Mouse (Mus musculus) G1E (cell line): ENCODE measurements around the gene Casp8. TPM values are rescaled to one million over a fixed set of nuclear protein-coding genes. Genes with fewer than 3 reads are reported as not detected.
"Not testable (repeated sequence)": the region's sequence is repeated elsewhere in the genome, so short reads cannot be mapped to it uniquely, and the experiment has no call there.

Source experiments
- ATAC-seq: 2 replicates; pipeline ENCODE4 v1.8.0; 2016; ENCODE audit warnings: mild to moderate bottlenecking; ENCODE audit not compliant: insufficient number of reproducible peaks, poor library complexity, low FRiP score, severe bottlenecking; ENCODE audit errors: extremely low read depth
- DNase-seq: peaks from one replicate; pipeline ENCODE4 v3.0.0; 2012; ENCODE audit warnings: low spot score
- H3K27me3 ChIP-seq: 2 replicates; pipeline ENCODE4 v1.6.1; 2012; ENCODE audit warnings: mild to moderate bottlenecking, low read length, inconsistent platforms; ENCODE audit not compliant: insufficient read depth
- H3K36me3 ChIP-seq: replicated peaks from 2 replicates; pipeline ENCODE3; 2012; ENCODE audit warnings: mild to moderate bottlenecking, inconsistent platforms
- H3K4me1 ChIP-seq: 2 replicates; pipeline ENCODE4 v1.6.1; 2012; ENCODE audit warnings: low read depth, low read length, inconsistent platforms, mixed read lengths; ENCODE audit not compliant: insufficient read depth
- H3K4me3 ChIP-seq: 2 replicates; pipeline ENCODE4 v1.5.1; 2012; ENCODE audit warnings: low read depth, mild to moderate bottlenecking, inconsistent platforms, low read length, moderate library complexity, mixed read lengths
- H3K9me3 ChIP-seq: replicated peaks from 2 replicates; pipeline ENCODE4 v1.6.1; 2012; ENCODE audit warnings: inconsistent platforms
- CTCF ChIP-seq: IDR thresholded peaks from 2 replicates; pipeline ENCODE4 v1.5.1; 2012; ENCODE audit warnings: low read depth, low read length, inconsistent platforms, mixed read lengths
- GATA1 ChIP-seq: IDR thresholded peaks from 2 replicates; pipeline ENCODE4 v1.6.1; 2012; ENCODE audit warnings: borderline replicate concordance, low read length, inconsistent platforms, mixed read lengths
- GATA2 ChIP-seq: IDR thresholded peaks from 2 replicates; pipeline ENCODE4 v1.6.1; 2012; ENCODE audit warnings: low read depth, low read length, inconsistent platforms, borderline replicate concordance
- POLR2AphosphoS5 ChIP-seq: IDR thresholded peaks from 2 replicates; pipeline ENCODE4 v1.6.1; 2012; ENCODE audit warnings: low read depth, low read length, inconsistent platforms; ENCODE audit not compliant: insufficient replicate concordance
- TAL1 ChIP-seq: conservative IDR thresholded peaks from 2 replicates; pipeline ENCODE4 v1.6.1; 2012; ENCODE audit warnings: low read depth, low read length, inconsistent platforms, mixed read lengths
- polyA plus RNA-seq: library from polyadenylated mRNA; stranded (reverse); fragments of >175 nt; gene quantifications from 2 replicates; pipeline ENCODE4 v1.2.3, GENCODE M21; 2012
- total RNA-seq, 2 experiments: library from RNA; stranded (forward) in 1 of 2; stranded (reverse) in 1 of 2; fragments of 200-1000 nt in 1 of 2; fragments of >200 nt in 1 of 2; fragmentation: Nextera tagmentation in 1 of 2; gene quantifications; 2 replicates each; pipeline ENCODE4 v1.2.3; 2014 to 2017

The Casp8 gene
- total and polyA plus RNA-seq, 3 experiments: 0.73 to 23.0 (median 10.5) TPM

DNA sequence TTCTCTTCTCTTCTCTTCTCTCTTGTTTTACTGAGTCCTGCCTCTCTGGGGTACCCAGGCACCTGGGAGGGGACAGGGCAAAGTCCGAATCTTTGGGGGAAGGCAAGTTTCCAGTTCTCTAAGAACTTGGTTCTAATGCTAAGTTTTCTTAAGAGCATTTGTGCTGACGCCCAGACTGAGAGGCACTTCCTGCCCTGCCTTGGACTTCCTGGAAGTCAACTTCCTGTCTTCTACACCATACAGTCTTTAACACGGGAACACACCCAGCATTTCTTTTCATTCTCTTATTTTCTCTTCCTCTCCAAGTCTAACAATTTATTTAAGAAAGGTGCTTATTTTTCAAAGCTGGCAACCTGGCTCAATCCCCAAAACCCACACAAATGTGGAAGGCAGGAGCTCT lies 11.5 kb downstream of the Casp8 start:
- ATAC-seq: no peak
- peak; percentile 43 for DNase-seq

DNA sequence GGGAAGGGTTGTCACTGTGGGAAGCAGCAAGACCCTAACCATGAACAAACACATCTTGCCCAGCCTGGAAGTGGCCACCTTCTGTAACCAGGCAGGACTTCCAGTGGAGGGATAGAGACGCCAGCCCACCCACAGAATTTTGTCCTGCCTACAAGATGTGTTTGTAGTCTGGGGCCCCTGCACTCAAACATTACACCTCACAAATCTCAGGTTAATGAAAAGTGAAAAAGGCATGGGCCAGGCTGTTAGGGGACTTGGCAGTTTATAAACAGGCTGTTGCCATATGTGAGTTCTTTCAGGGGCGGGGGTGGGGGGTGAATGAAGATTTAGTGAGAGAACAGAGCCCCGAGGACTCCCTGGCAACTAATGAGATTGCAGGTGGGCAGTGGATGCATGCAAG lies 31.1 kb downstream of the Casp8 start:
- no peaks in the 10 kb centered on the region for H3K9me3 ChIP-seq
- H3K36me3 ChIP-seq: no peaks in the 10 kb centered on the region
- DNase-seq (no peak), ATAC-seq (no peak)
- peaks cover 9% of the 10 kb centered on the region for H3K27me3 ChIP-seq
- no peak for TF ChIP-seq CTCF
- TF ChIP-seq GATA1: no peak
- TF ChIP-seq POLR2AphosphoS5: no peak
- TF ChIP-seq GATA2: no peak
- no peaks in the 10 kb centered on the region for H3K4me1 ChIP-seq
- H3K4me3 ChIP-seq: no peak overlapping the region

More for the DNA sequence above, 11.5 kb downstream of the Casp8 start:
- no peaks in the 10 kb centered on the region for H3K27me3 ChIP-seq
- no peaks in the 10 kb centered on the region for H3K36me3 ChIP-seq
- peaks cover 15% of the 10 kb centered on the region for H3K4me1 ChIP-seq
- H3K9me3 ChIP-seq: no peaks in the 10 kb centered on the region
- TF ChIP-seq POLR2AphosphoS5: no peak
- TF ChIP-seq CTCF: no peak
- no peak for TF ChIP-seq TAL1
- TF ChIP-seq GATA1: no peak
- TF ChIP-seq GATA2: no peak
- H3K4me3 ChIP-seq: no peak overlapping the region

DNA sequence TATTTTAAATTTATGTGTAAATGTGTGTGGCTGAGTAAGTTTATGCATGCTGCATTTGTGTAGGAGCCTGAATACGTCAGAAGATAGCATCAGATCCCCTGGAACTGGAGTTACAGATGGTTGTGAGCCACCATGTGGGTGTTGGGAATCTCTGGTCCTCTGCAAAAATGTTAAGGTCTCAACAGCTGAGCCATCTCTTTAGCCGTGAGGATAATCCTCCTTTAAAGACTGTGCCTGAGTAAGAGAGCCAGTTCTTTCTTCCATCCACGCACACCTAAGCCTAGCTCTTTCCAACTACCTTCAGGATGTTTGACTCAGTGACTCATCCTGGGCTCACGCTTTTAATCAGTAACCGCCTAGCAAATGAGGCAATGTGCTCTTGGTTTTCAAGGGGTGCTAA lies 35.6 kb downstream of the Casp8 start:
- Histone ChIP-seq H3K4me1 (no peaks in the 10 kb centered on the region), H3K4me3 (no peak overlapping the region), H3K36me3 (no peaks in the 10 kb centered on the region), H3K9me3 (no peaks in the 10 kb centered on the region), H3K27me3 (peaks cover 4% of the 10 kb centered on the region; the same call in 1 of the 2 replicates)
- no peak for TF ChIP-seq POLR2AphosphoS5
- TF ChIP-seq CTCF: no peak
- no peak for TF ChIP-seq GATA2
- no peak for TF ChIP-seq GATA1
- TF ChIP-seq TAL1: no peak
- ATAC-seq: no peak
- DNase-seq: no peak

DNA sequence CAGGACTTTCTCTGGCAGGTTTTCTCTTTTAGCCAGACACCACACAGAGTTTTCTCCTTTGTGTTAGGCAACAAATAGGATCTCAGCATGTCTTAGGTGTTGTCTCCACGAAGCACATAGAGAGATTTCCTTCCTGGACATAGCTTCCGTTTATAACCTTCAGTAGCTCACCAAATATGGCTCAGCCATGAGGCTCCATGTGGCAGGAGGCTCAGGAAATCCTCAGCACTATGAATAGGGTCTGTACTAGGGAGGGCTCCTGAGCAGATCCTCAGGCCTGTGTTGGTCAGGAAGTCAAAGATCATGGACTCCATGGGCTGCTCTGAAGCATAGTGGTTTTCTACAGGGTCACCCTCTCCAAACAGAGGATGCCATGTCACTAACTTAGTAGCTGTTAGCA lies 37.0 kb downstream of the Casp8 start:
- TF ChIP-seq POLR2AphosphoS5 (no peak), GATA2 (no peak), GATA1 (no peak), TAL1 (no peak), CTCF (no peak)
- ATAC-seq: no peak
- DNase-seq: no peak
- Histone ChIP-seq H3K27me3 (peaks cover 4% of the 10 kb centered on the region; the same call in 1 of the 2 replicates), H3K4me1 (no peaks in the 10 kb centered on the region), H3K36me3 (no peaks in the 10 kb centered on the region), H3K4me3 (no peak overlapping the region), H3K9me3 (no peaks in the 10 kb centered on the region)

DNA sequence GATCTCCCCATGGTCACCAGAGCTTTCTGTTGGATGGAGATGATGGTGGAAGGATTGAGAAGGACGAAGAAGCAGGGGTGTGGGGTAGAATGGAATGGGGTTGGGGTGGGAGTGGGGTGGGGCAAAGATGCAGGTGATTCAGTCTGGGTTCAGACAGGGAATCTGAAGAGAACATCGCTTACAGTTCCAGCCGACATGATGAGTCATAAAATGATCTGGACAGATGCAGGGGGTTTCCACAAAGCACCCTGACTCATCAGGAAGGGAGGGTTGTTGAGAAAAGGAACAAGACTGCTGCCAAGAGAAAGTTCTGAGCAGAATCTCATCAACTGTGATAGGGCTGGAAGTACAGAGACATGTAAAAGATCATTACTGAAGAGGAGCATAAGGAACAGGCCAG lies 61.6 kb downstream of the Casp8 start:
- not testable (repeated sequence) for H3K36me3 ChIP-seq, H3K4me1 ChIP-seq, DNase-seq, ATAC-seq, H3K4me3 ChIP-seq, H3K9me3 ChIP-seq
- peaks cover 20% of the 10 kb centered on the region for H3K27me3 ChIP-seq

DNA sequence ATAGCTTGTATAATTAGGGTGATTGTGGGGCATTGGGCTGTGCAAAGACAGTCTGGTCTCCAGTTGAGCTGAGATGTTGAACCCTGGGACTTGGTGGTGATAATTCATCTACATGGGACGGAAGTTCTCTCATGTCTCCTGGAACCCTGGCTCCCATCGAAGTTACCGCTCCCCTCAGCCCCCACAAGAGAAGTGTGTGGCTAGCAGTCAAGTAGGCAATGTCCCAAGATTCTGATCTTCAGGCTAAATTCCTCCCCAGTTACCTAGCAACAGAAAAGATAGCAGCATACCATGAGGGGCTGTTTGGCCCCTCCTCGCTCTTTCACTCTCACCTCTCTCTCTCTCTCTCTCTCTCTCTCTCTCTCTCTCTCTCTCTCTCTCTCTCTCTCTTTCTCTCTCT lies 64.0 kb downstream of the Casp8 start:
- H3K4me1 ChIP-seq, DNase-seq, H3K36me3 ChIP-seq, H3K9me3 ChIP-seq, H3K27me3 ChIP-seq, ATAC-seq, H3K4me3 ChIP-seq: not testable (repeated sequence)

DNA sequence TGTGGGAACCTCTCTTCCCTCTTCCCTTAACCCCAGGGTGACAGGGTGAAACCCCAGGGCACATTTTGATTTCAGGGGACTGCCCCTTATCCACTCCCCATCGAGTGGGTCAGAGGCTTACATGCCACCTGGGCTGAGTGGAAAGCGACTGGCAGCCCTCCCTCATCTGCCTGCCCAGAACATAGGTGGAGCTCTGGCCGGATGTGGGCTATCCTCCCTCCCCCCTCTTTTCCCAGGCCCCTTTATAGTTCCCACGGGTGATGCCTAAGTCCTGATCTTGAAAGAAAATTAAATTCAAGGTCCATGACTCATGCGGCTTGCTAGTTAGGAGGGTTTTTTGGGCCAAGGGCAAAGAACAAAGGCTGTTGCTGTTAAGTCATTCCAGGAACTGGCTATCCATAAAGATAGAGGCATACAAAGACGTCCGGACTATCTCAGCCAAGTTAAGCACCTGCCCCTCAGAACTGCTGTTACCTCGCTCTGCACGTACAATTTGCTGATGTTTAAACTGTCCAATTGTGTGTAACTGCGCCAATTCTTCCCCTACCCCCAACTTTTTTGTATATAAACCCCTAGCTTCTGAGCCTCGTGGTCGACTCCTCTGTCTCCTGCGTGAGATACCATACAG lies 64.7 kb downstream of the Casp8 start:
- ATAC-seq, DNase-seq, H3K4me1 ChIP-seq, H3K4me3 ChIP-seq, H3K36me3 ChIP-seq, H3K27me3 ChIP-seq, H3K9me3 ChIP-seq: not testable (repeated sequence)

DNA sequence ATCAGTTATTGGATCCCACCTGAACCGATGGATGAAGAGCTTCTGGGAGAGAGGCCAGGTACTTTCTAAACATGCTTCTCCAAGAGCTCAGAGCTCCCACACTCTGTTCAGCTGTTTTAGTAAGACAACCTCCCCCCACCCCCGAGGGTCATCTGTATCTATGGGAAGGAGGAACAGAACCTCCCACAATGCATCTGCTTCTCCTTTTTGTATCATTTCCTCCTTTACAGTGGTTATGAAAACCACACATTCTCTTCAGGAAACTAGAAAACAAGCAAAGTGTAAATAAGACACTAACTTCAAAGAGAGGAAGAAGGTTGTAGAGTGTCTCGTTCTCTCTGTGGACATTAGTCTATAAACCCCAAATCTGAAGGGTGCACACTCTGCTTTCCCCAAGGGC lies 65.4 kb downstream of the Casp8 start:
- not testable (repeated sequence) for H3K4me3 ChIP-seq, H3K9me3 ChIP-seq, ATAC-seq, H3K36me3 ChIP-seq, H3K27me3 ChIP-seq, H3K4me1 ChIP-seq, DNase-seq

DNA sequence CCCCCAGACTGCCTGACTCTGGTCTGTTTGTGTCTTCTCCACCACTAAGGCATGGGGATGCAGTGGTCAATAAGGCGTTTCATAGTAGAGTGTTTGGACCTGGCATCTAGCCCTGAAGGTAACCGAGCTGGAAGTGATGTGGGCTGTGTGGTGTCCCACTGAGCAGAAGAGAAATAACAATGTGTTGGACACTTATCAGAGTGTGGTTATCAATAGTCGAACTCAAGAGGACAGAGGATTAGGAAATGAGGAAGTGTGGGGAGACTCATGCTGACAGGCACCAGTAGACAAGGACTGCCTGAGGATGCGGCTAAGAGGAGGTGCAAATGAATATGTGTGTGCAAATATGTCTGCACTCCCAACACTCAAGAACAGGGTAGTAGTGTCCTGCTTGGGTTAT lies 81.3 kb downstream of the Casp8 start:
- H3K36me3 ChIP-seq, H3K4me1 ChIP-seq, H3K9me3 ChIP-seq, DNase-seq, H3K4me3 ChIP-seq: not testable (repeated sequence)
- H3K27me3 ChIP-seq: peaks cover 16% of the 10 kb centered on the region
- peak; percentile 15; the same call in 1 of the 2 replicates for ATAC-seq

DNA sequence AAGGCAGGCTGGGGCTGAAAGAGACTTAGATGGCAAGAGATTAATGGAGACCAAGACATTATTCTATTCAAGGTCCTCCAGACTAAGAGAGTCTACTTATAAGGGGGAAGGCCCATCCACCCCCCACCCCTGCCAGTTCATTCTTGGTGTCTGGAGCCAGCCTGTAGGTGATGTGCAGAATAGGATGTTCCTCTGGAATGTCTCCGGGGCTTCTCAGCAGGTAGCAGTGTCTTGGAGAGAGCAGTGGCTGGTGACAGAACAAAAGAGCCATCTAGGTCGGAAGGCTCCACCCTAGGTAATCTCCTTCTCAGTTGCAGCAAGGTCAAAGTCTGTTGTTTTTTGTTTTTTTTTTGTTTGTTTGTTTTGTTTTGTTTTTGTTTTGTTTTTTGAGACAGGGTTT lies 84.1 kb downstream of the Casp8 start:
- H3K9me3 ChIP-seq, H3K4me3 ChIP-seq, DNase-seq, H3K4me1 ChIP-seq, H3K36me3 ChIP-seq, ATAC-seq: not testable (repeated sequence)
- H3K27me3 ChIP-seq: peaks cover 11% of the 10 kb centered on the region
